Mouse (Mus musculus) hindbrain, embryonic 10.5 days (tissue): ENCODE results near the gene Naalad2. TPM values are rescaled to one million over a fixed set of nuclear protein-coding genes. Genes with fewer than 3 reads are reported as not detected.
A peak's percentile ranks its signal among the peaks of the same experiment; 100 is the strongest.
"Not testable (repeated sequence)": the region's sequence is repeated elsewhere in the genome, so short reads cannot be mapped to it uniquely, and the experiment has no call there.

Source experiments
- DNase-seq: peaks from one replicate; pipeline ENCODE4 v3.0.0-alpha.2; 2017; ENCODE audit warnings: low spot score
- H3K27ac ChIP-seq: fragments of 300-500 bp; sonication (generic); 2 replicates; pipeline ENCODE4 v1.5.1; 2016; ENCODE audit warnings: mild to moderate bottlenecking, moderate library complexity
- H3K27me3 ChIP-seq: fragments of 300-500 bp; sonication (generic); 2 replicates; pipeline ENCODE4 v1.6.1; 2016; ENCODE audit warnings: mild to moderate bottlenecking; ENCODE audit not compliant: poor library complexity, insufficient read depth, severe bottlenecking
- H3K36me3 ChIP-seq: fragments of 300-500 bp; sonication (generic); 2 replicates; pipeline ENCODE4 v1.6.1; 2016; ENCODE audit warnings: mild to moderate bottlenecking, moderate library complexity
- H3K4me1 ChIP-seq: fragments of 300-500 bp; sonication (generic); replicated peaks from 2 replicates; pipeline ENCODE4 v1.6.1; 2016; ENCODE audit warnings: mild to moderate bottlenecking
- H3K4me3 ChIP-seq: fragments of 300-500 bp; sonication (generic); 2 replicates; pipeline ENCODE4 v1.5.1; 2016; ENCODE audit warnings: mild to moderate bottlenecking, moderate library complexity
- H3K9me3 ChIP-seq: fragments of 300-500 bp; sonication (generic); 2 replicates; pipeline ENCODE4 v1.6.1; 2016; ENCODE audit warnings: mild to moderate bottlenecking, moderate library complexity
- WGBS: fragments of 180-500 bp; shearing (Covaris S2); methylation state at CpG from one replicate; pipeline ENCODE4 v1.1.7; 2016; 5-methylcytosine and 5-hydroxymethylcytosine counted together
- polyA plus RNA-seq: library from polyadenylated mRNA; unstranded; fragments of >200 nt; fragmentation: Nextera tagmentation; extraction: Ambion mirVana; gene quantifications from 2 replicates; pipeline ENCODE4 v1.2.1, GENCODE M21; 2016

The Naalad2 gene
- 1.0 and 1.1 TPM in 2 replicates for polyA plus RNA-seq

- not testable (repeated sequence) for H3K27ac ChIP-seq, H3K4me3 ChIP-seq, H3K9me3 ChIP-seq, H3K36me3 ChIP-seq, DNase-seq, H3K4me1 ChIP-seq, H3K27me3 ChIP-seq
- 74% methylated on average over 2 of the region's 2 CpGs for WGBS
These were observed at the start of gene Naalad2 for GRCm38 (mm10) chr9:18402895-18403294. TSS of gene Naalad2 (minus strand) at chr9:18402995.

DNA sequence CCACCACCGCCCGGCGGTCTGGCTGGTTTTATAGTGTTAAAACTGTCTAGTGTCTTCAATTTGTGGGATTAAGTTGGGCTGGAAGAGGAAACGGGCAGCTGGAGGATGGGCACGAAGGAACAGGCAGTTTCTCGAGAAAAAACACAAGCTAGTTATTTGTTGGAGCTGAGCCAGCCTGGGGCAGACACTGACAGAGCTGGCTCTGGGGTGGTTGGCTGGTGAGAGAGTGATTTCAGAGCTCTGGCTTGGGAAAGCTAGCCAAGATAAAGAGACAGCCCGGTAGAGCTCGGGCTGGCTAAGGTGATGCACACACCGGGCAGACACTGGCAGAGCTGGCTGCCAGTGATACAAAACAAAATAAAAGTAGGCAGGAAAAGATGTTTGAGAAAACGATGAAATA is 28.9 kb upstream of the Naalad2 start:
- 90% methylated on average over 10 of the region's 10 CpGs for WGBS
- no peak for DNase-seq

DNA sequence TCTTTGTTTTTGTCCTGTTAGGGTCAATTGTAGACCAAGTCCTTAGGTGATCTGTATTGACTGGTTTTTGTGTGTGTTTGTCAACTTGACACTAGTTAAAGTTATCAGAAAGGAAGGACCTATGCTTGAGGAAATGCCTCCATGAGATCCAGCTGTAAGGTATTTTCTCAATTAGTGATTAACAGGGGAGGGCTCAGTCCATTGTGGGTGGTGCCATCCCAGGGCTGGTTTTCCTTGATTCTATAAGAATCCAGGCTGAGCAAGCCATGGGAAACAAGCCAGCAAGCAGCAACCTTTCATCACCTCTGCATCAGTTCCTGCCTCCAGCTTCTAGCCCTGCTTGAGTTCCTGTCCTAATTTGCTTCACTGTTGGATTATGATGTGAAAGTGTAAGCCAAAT is 27.6 kb upstream of the Naalad2 start, which contains the start of gene Mbd3l2:
Mbd3l2 (plus strand) TSS at position 301 of the 400 bp plus-strand sequence.
- Histone ChIP-seq H3K4me3 (no peak within 1 kb of the TSS), H3K9me3 (no peaks in the 10 kb centered on the region), H3K4me1 (no peaks in the 10 kb centered on the region), H3K27ac (no peak within 1 kb of the TSS), H3K36me3 (no peaks in the 10 kb centered on the region), H3K27me3 (no peaks in the 10 kb centered on the region)
- no peak for DNase-seq

More for the DNA sequence above, 28.9 kb upstream of the Naalad2 start:
- Histone ChIP-seq H3K27ac (no peak overlapping the region), H3K36me3 (no peaks in the 10 kb centered on the region), H3K9me3 (no peaks in the 10 kb centered on the region), H3K4me1 (no peaks in the 10 kb centered on the region), H3K4me3 (no peak overlapping the region), H3K27me3 (no peaks in the 10 kb centered on the region)

DNA sequence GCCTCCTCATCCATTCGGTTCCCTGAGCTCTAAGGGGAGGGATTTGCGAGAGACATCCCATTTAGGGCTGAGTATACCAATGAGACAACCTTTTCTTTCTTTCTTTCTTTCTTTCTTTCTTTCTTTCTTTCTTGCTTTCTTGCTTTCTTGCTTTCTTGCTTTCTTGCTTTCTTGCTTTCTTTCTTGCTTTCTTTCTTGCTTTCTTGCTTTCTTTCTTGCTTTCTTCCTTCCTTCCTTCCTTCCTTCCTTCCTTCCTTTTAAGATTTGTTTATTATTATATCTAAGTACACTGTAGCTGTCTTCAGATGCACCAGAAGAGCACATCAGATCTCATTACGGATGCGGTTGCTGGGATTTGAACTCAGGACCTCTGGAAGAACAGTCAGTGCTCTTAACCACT is 9.6 kb upstream of the Naalad2 start:
- H3K4me3 ChIP-seq, H3K27ac ChIP-seq, H3K36me3 ChIP-seq, H3K9me3 ChIP-seq, DNase-seq, H3K27me3 ChIP-seq, H3K4me1 ChIP-seq: not testable (repeated sequence)
- 84% methylated on average over 4 of the region's 4 CpGs for WGBS

DNA sequence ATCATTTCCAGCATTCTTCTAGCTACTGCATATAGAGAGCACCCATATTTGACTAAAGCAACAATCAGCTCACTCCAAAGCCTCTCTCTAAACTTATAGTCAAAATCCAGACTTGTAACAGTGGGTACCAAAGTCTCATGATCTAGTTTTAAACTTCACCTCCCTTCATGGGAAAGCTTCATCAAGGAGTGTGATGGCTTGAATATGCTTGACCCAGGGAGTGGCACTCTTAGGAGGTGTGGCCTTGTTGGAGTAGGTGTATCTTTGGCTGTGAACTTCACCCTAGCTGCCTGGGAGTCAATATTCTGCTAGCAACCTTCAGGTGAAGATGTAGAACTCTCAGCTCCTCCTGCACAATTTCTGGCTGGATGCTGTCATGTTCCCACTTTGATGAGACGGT is 1.3 kb upstream of the Naalad2 start, which contains the start of gene Ubtfl1:
Ubtfl1 (plus strand) TSS at position 301 of the 400 bp plus-strand sequence.
- DNase-seq = no peak
- Histone ChIP-seq H3K27me3 (no peaks in the 10 kb centered on the region), H3K4me3 (no peak within 1 kb of the TSS), H3K9me3 (no peaks in the 10 kb centered on the region), H3K36me3 (no peaks in the 10 kb centered on the region), H3K27ac (no peak within 1 kb of the TSS), H3K4me1 (no peaks in the 10 kb centered on the region)
- 90% methylated on average over 1 of the region's 1 CpGs for WGBS

DNA sequence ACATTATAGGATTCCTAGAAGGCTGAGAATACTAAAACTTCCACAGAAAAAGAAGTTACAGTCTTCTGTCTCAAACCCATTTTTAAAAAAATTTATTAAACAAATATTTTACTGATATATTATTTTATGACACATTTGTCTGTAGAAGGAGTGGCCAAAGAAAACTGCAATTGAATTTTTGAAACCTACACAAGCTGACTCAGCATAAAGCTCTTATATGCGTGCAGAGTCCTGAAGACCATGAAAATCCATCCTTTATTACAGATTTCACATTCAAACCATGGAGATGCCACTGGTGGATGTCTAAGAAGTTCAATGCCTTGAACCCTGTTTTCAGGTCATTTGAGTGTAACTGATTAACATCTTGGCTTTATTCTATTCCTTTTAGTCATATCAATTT is 3.2 kb downstream of the Naalad2 start:
- WGBS = 72% methylated on average over 1 of the region's 1 CpGs
- Histone ChIP-seq H3K27ac (no peak overlapping the region), H3K27me3 (no peaks in the 10 kb centered on the region), H3K4me1 (no peaks in the 10 kb centered on the region), H3K9me3 (no peaks in the 10 kb centered on the region), H3K4me3 (no peak overlapping the region), H3K36me3 (no peaks in the 10 kb centered on the region)
- no peak for DNase-seq

DNA sequence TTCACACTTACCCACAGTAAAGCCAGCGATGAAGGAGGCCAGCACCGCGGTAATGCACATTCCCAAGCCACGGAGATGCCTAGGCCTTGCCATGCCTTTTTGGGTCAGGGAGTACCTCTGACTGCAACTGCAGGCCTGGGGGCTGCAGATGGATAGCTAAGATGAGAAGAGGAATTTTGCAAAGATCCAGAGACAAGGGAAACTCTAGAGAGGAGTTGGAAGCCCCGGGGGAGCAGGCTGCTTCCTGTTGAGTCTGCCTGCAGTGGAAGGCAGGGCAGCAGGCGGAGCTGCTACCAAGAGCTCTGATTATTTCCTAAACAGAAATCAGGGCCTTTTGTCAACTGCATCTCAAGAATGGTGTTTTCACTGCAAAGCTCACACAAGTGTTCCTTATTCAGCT is 17.0 kb downstream of the Naalad2 start:
- WGBS = 26% methylated on average over 6 of the region's 6 CpGs
- DNase-seq = peak; percentile 14
- no peaks in the 10 kb centered on the region for H3K9me3 ChIP-seq
- no peaks in the 10 kb centered on the region for H3K4me1 ChIP-seq
- no peak overlapping the region for H3K27ac ChIP-seq
- no peak overlapping the region for H3K4me3 ChIP-seq
- no peaks in the 10 kb centered on the region for H3K27me3 ChIP-seq
- no peaks in the 10 kb centered on the region for H3K36me3 ChIP-seq

DNA sequence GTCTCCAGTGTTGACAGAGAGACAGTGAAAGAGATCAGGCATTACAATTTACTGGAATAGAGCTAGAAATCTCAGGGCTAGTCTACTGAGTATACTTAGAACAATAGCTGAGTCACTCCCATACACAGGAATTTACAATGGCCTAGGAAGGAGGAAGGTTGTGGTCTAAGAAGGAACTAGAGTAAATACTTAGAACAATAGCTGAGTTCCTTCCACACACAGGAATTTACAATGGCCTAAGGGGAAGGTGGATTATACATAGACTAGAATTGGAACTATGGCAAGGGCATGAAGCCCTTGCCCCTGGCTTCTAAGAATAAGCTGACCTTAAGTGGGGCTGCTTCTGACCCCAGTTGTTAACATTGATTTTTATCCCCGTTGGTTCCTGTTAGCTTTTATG is 29.8 kb downstream of the Naalad2 start:
- 86% methylated on average over 1 of the region's 1 CpGs for WGBS
- H3K4me3 ChIP-seq, H3K9me3 ChIP-seq, H3K27me3 ChIP-seq, DNase-seq, H3K27ac ChIP-seq, H3K4me1 ChIP-seq, H3K36me3 ChIP-seq: not testable (repeated sequence)

DNA sequence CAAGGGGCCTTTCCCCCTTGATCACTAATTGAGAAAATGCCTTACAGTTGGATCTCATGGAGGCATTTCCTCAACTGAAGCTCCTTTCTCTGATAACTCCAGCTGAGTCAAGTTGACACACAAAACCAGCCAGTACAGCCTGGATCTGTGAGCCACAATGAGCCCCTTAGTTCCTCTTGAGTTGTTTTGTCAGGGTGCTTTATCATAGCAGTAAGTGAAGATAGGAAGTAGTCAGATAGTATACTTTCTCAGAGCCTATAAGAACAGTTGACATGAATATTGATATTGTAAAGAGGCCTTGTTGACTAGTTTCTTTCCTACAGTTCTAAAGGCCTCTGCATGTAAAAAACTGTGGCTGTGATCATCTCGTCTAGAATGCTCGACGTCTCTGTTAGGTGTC is 82.8 kb downstream of the Naalad2 start:
- H3K36me3 ChIP-seq = peaks cover 26% of the 10 kb centered on the region
- no peak overlapping the region for H3K27ac ChIP-seq
- DNase-seq = no peak
- no peaks in the 10 kb centered on the region for H3K27me3 ChIP-seq
- no peaks in the 10 kb centered on the region for H3K4me1 ChIP-seq
- H3K9me3 ChIP-seq = no peaks in the 10 kb centered on the region
- H3K4me3 ChIP-seq = no peak overlapping the region
- 96% methylated on average over 3 of the region's 3 CpGs for WGBS

GRCm38 (mm10) chr9:18298301-18298700 is 104.5 kb downstream of the Naalad2 start:
- no peak for DNase-seq
- Histone ChIP-seq H3K27me3 (no peaks in the 10 kb centered on the region), H3K4me1 (peaks cover 12% of the 10 kb centered on the region), H3K4me3 (no peak overlapping the region), H3K36me3 (peaks cover 79% of the 10 kb centered on the region), H3K27ac (no peak overlapping the region), H3K9me3 (no peaks in the 10 kb centered on the region)
- WGBS = 93% methylated on average over 6 of the region's 6 CpGs

DNA sequence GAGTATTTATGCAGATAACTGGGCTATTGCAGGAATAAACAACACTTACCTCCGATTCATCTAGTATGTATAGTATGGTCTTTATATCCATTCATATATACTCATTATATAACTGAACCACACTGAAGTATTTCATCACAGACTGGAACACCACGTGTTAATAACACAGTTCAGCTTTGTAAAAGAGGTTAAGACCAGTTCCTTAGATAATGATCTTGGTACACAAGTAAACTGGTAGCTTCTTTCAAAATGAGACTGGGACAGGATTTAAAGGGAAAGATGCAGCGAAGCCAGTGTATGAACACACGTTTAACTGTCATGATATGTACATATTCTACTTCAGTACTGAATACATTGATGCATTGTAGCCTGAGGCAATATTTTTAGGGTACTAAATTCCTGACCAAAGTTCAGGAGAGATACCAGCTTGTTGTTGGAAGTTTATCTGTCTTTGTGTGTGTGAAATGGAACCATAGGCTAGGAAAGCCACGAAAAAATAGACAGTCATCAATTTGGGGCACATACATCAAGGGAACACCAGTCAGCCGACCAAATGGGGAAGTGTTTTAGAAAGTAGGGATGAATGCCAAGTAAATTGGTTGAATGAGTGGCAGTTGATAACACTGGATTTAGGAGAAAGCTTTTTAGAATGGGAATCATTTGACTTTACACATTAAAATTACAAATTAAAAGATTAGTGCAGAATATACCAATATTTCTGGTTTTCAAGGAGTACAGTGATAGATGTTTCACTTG is 109.6 kb downstream of the Naalad2 start:
- Histone ChIP-seq H3K36me3 (peaks cover 28% of the 10 kb centered on the region), H3K4me1 (peaks cover 15% of the 10 kb centered on the region), H3K27ac (peak overlapping the region; percentile 93), H3K27me3 (no peaks in the 10 kb centered on the region), H3K9me3 (no peaks in the 10 kb centered on the region), H3K4me3 (peak overlapping the region; percentile 75)
- DNase-seq = no peak
- WGBS = 61% methylated on average over 6 of the region's 6 CpGs

GRCm38 (mm10) chr9:18292443-18292922 is 110.3 kb downstream of the Naalad2 start:
- peaks cover 15% of the 10 kb centered on the region for H3K4me1 ChIP-seq
- H3K27ac ChIP-seq = peak overlapping the region; percentile 93
- peak overlapping the region; percentile 75 for H3K4me3 ChIP-seq
- H3K27me3 ChIP-seq = no peaks in the 10 kb centered on the region
- DNase-seq = no peak
- peaks cover 21% of the 10 kb centered on the region for H3K36me3 ChIP-seq
- 2% methylated on average over 24 of the region's 24 CpGs for WGBS
- H3K9me3 ChIP-seq = no peaks in the 10 kb centered on the region

GRCm38 (mm10) chr9:18291571-18292429 is 111.0 kb downstream of the Naalad2 start, which contains the start of gene Chordc1:
TSS of gene Chordc1 (plus strand) at chr9:18292125.
- Histone ChIP-seq H3K36me3 (peaks cover 15% of the 10 kb centered on the region; the same call in 1 of the 2 replicates), H3K9me3 (no peaks in the 10 kb centered on the region), H3K4me1 (peaks cover 15% of the 10 kb centered on the region), H3K27ac (peak within 1 kb of the TSS; percentile 93), H3K4me3 (peak within 1 kb of the TSS; percentile 75), H3K27me3 (no peaks in the 10 kb centered on the region)
- WGBS = 4% methylated on average over 49 of the region's 49 CpGs
- DNase-seq = peak; percentile 97
